Comparison of ENCODE assay signal across 17 mouse cellular contexts in genomic region chr3:146929011-146929410, GRCm38 (mm10).
DNase-seq lines count a peak whose midpoint lies in the region; TF ChIP-seq lines count a peak whose summit lies in the region.
"Had no signal": no experiment of that assay in that cellular context is flagged by ENCODE, and none has a peak within 500 bp of the region (broad histone marks: within the 10 kb centered on the region; RNA-seq: fewer than 3 reads in every experiment).

No protein-coding gene starts in this region.

- H3K27me3 ChIP-seq in CH12.LX (replicated peaks) = no peaks in the 10 kb centered on the region
- H3K27me3 ChIP-seq: Patski had no signal

- H3K79me2 ChIP-seq in CH12.LX (replicated peaks; ENCODE audit: control insufficient read depth, extremely low read depth, insufficient read depth, poor library complexity, severe bottlenecking) = no peaks in the 10 kb centered on the region

- TF ChIP-seq EP300 in CH12.LX (IDR thresholded peaks at IDR 0.05; ENCODE audit: low read length) = peak; percentile 78

- peak overlapping the region; percentile 93 for H3K4me2 ChIP-seq in CH12.LX (ENCODE audit: insufficient read depth, low read depth, poor library complexity, severe bottlenecking)

- H3K36me3 ChIP-seq in CH12.LX (replicated peaks in 1 of 2; ENCODE audit: control insufficient read depth in 1 of 2, insufficient read depth in 1 of 2, low read length in 1 of 2) = peaks cover 14 to 16% of the 10 kb centered on the region in 2 experiments
- H3K36me3 ChIP-seq: G1E had no signal

- H3K27ac ChIP-seq in CH12.LX (ENCODE audit: insufficient read depth, low read depth) = peak overlapping the region; percentile 92

- peaks cover 44 to 68% of the 10 kb centered on the region in 2 experiments for H3K4me1 ChIP-seq in CH12.LX (ENCODE audit: control insufficient read depth in 1 of 2, insufficient read depth in 2 of 2)

- peak; percentile 24 for DNase-seq in heart, adult 11 months
- DNase-seq in heart, postnatal 36 days = no peak
- DNase-seq in CH12.LX (ENCODE audit: extremely low read depth) = peak; percentile 64
- DNase-seq in cerebellum, postnatal 14 days = no peak
- DNase-seq: adrenal gland, adult 2 months; adrenal gland, adult 8-10 months; adrenal gland, postnatal 10 days; adrenal gland, postnatal 14 days; adrenal gland, postnatal 25 days; adrenal gland, postnatal 36 days; B cell, adult 2 months; cerebellum, adult 11 months; cerebellum, adult 11-12 months; cerebellum, adult 18-20 months; cerebellum, adult 2 months had no signal

- H3K9ac ChIP-seq in CH12.LX (ENCODE audit: insufficient read depth, low read depth) = peak overlapping the region; percentile 39

- dilution Hi-C loops in CH12.LX (cut with MboI; ENCODE audit: extremely low pct_ligation_motif_present, extremely low pct_unique_long_range_greater_than_20kb, low sequenced_read_pairs) = no loop called here

- no peak for TF ChIP-seq CTCF in CH12.LX (conservative IDR thresholded peaks at IDR 0.05 in 1 of 2, IDR thresholded peaks at IDR 0.05 in 1 of 2; ENCODE audit: low read depth in 2 of 2, low read length in 2 of 2)

- H3K4me3 ChIP-seq in CH12.LX (replicated peaks in 1 of 3; ENCODE audit: low read depth in 2 of 3, low read length in 2 of 3, poor library complexity in 1 of 3) = peak overlapping the region; percentile 26 to 33 (median 28)

- in situ Hi-C loops in CH12.LX (cut with MboI; ENCODE audit: low pct_ligation_motif_present, low pct_unique_long_range_greater_than_20kb, low sequenced_read_pairs) = loop anchor here (25.0 kb wide), 1 partner anchor 742 kb away; no protein-coding TSS in a partner anchor

- no peak; the same call in 1 of the 2 replicates for TF ChIP-seq RAD21 in CH12.LX (IDR thresholded peaks at IDR 0.05; ENCODE audit: low read depth, low read length)

- H3K9me3 ChIP-seq in CH12.LX (replicated peaks; ENCODE audit: low read length) = peaks cover 13% of the 10 kb centered on the region
- H3K9me3 ChIP-seq: G1E had no signal

- TF ChIP-seq POLR2A in CH12.LX (IDR thresholded peaks at IDR 0.05; ENCODE audit: low read depth, low read length) = no peak

- intact Hi-C loops in heart, postnatal 36 days (cut with DNase I) = no loop called here

TF ChIP-seq in CH12.LX, 34 proteins besides CTCF, POLR2A, EP300 and RAD21:
- TF ChIP-seq ELF1 (IDR thresholded peaks at IDR 0.05; ENCODE audit: low read depth, low read length) = 0 out of 2 replicates have a peak, but pooled peaks have one; percentile 21
- peak; percentile 30; the same call in 1 of the 2 replicates for TF ChIP-seq JUN (IDR thresholded peaks at IDR 0.05; ENCODE audit: insufficient read depth, low read depth, low read length)
- TF ChIP-seq MEF2A (IDR thresholded peaks at IDR 0.05; ENCODE audit: borderline replicate concordance, low read depth, low read length) = peak; percentile 80; the same call in 1 of the 2 replicates
- no peak for TF ChIP-seq ZC3H11A (IDR thresholded peaks at IDR 0.05; ENCODE audit: low read depth, low read length)
- no peak; the same call in 1 of the 2 replicates for TF ChIP-seq MAX (IDR thresholded peaks at IDR 0.05; ENCODE audit: low read length)
- no peak for TF ChIP-seq USF1 (IDR thresholded peaks at IDR 0.05; ENCODE audit: low read depth, low read length)
- TF ChIP-seq ZNF384 (IDR thresholded peaks at IDR 0.05; ENCODE audit: low read depth, low read length) = peak; percentile 42; the same call in 1 of the 2 replicates
- TF ChIP-seq SMC3 (IDR thresholded peaks at IDR 0.05; ENCODE audit: low read depth, low read length) = no peak
- TF ChIP-seq IRF4 (IDR thresholded peaks at IDR 0.05; ENCODE audit: low read depth, low read length) = peak; percentile 87
- 0 out of 2 replicates have a peak, but pooled peaks have one; percentile 57 for TF ChIP-seq MAFK (IDR thresholded peaks at IDR 0.05; ENCODE audit: insufficient replicate concordance, low read length)
- TF ChIP-seq TBP (conservative IDR thresholded peaks at IDR 0.05; ENCODE audit: low read depth, low read length) = 0 out of 2 replicates have a peak, but pooled peaks have one; percentile 39
- TF ChIP-seq MAZ (IDR thresholded peaks at IDR 0.05; ENCODE audit: low read depth, low read length) = 0 out of 2 replicates have a peak, but pooled peaks have one; percentile 73
- TF ChIP-seq TCF12 (IDR thresholded peaks at IDR 0.05; ENCODE audit: low read depth, low read length) = peak; percentile 42; the same call in 1 of the 2 replicates
- TF ChIP-seq CHD1 (IDR thresholded peaks at IDR 0.05; ENCODE audit: low read depth, low read length) = 0 out of 2 replicates have a peak, but pooled peaks have one; percentile 30
- TF ChIP-seq POLR2AphosphoS2 (IDR thresholded peaks at IDR 0.05; ENCODE audit: low read depth, low read length) = no peak
- peak; percentile 69; the same call in 1 of the 2 replicates for TF ChIP-seq ETS1 (conservative IDR thresholded peaks at IDR 0.05; ENCODE audit: low read depth, low read length)
- peak; percentile 67 for TF ChIP-seq BHLHE40 (IDR thresholded peaks at IDR 0.05; ENCODE audit: low read depth, low read length)
- TF ChIP-seq JUND (conservative IDR thresholded peaks at IDR 0.05; ENCODE audit: low read depth, low read length) = peak; percentile 55; the same call in 1 of the 2 replicates
- TF ChIP-seq HCFC1 (IDR thresholded peaks at IDR 0.05; ENCODE audit: low read depth, low read length) = peak; percentile 38; the same call in 1 of the 2 replicates
- TF ChIP-seq MYC (IDR thresholded peaks at IDR 0.05; ENCODE audit: low read depth, low read length) = peak; percentile 61; the same call in 1 of the 2 replicates

Comparison
In these comparisons a context has a peak if more than half of its experiments do, and no peak if none do; other contexts are left out.
1. DNase-seq: peak in heart, adult 11 months (single experiment) and CH12.LX (single experiment); none in heart, postnatal 36 days (0 of 2) and cerebellum, postnatal 14 days (0 of 2).